In the genomic region with DNA sequence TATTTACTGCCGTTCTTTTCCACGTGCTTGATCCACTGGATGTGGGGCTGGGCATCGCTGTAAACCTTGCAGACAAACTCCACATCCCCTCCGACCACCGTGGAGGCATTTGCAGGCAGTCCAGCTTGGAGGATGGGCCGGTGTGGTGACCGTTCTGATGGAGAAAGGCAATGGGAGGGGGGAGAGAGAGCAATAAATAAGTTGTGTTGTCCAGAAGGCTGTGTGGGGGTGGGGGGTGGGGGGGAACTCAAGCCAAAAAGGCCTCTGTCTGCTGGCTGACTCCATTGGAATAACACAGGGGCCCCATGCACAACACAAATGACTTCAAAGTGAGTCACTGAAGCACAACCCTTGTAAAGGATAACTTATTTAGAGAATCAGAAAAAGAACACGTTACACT, we compare ENCODE assay signal across 18 mouse cellular contexts.
"Had no signal": no experiment of that assay in that cellular context is flagged by ENCODE, and none has a peak within 500 bp of the region (broad histone marks: within the 10 kb centered on the region; RNA-seq: fewer than 3 reads in every experiment).

No protein-coding gene starts in this region.

- H3K36me3 ChIP-seq: liver, embryonic 15.5 days; midbrain, embryonic 15.5 days had no signal

- H3K27me3 ChIP-seq: limb, embryonic 13.5 days; liver, embryonic 15.5 days; megakaryocyte, embryonic 14.5 days; midbrain, embryonic 15.5 days; neural tube, embryonic 12.5 days; stomach, embryonic 15.5 days had no signal

- H3K27ac ChIP-seq: limb, embryonic 13.5 days; liver, embryonic 15.5 days; macrophage; midbrain, embryonic 15.5 days; neural tube, embryonic 12.5 days; stomach, embryonic 15.5 days had no signal

- H3K4me3 ChIP-seq: limb, embryonic 13.5 days; liver, embryonic 15.5 days; megakaryocyte, embryonic 14.5 days; midbrain, embryonic 15.5 days; neural tube, embryonic 12.5 days; stomach, embryonic 15.5 days had no signal

- ATAC-seq: intestine, embryonic 16.5 days; midbrain, embryonic 15.5 days had no signal

- H3K4me2 ChIP-seq: limb, embryonic 13.5 days; liver, embryonic 11.5 days; liver, embryonic 15.5 days; midbrain, embryonic 11.5 days; midbrain, embryonic 15.5 days; neural tube, embryonic 12.5 days; stomach, embryonic 15.5 days had no signal

- DNase-seq: kidney, adult 2 months; layer of hippocampus, adult 9-11 months; layer of hippocampus, postnatal 36 days; lung, adult 2 months; lung, postnatal 10 days; retina, postnatal 1 day; thymus, adult 2 months; thymus, postnatal 25 days had no signal

- H3K9me3 ChIP-seq: limb, embryonic 13.5 days; liver, embryonic 15.5 days; midbrain, embryonic 15.5 days; neural tube, embryonic 12.5 days; stomach, embryonic 15.5 days had no signal

- H3K9ac ChIP-seq: limb, embryonic 13.5 days; liver, embryonic 15.5 days; midbrain, embryonic 15.5 days; neural tube, embryonic 12.5 days; stomach, embryonic 15.5 days had no signal

- H3K4me1 ChIP-seq: liver, embryonic 15.5 days; megakaryocyte, embryonic 14.5 days had no signal
